Mouse (Mus musculus): ENCODE measurements around the gene D17Wsu92e. TPM values are rescaled to one million over a fixed set of nuclear protein-coding genes. Genes with fewer than 3 reads are reported as not detected.

The D17Wsu92e gene
- total RNA-seq, 2 experiments from 2014 or later = 114 to 117 TPM

DNA sequence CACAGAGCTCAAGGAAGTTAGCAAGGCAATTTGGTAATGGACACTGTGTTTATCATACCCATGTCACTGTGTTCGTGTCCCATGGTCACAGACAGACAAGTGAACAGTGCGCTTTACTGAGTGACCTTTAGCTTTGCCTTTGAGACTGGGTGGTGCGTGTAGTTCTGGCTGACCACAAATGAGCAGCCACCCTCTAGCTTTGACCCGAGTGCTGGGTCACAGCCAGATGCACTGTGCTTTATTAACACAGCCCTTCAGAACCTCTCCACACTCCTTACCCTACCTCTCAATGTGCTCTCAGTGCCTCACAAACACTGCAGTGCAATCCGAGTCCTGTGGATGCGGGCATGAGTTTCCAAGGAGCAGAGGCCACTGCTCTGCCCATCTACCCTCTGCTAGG, 27.3 kb downstream of the D17Wsu92e start:
- peak; percentile 24 to 39 for DNase-seq
- intact Hi-C loops (cut with DNase I) = no loop called here

DNA sequence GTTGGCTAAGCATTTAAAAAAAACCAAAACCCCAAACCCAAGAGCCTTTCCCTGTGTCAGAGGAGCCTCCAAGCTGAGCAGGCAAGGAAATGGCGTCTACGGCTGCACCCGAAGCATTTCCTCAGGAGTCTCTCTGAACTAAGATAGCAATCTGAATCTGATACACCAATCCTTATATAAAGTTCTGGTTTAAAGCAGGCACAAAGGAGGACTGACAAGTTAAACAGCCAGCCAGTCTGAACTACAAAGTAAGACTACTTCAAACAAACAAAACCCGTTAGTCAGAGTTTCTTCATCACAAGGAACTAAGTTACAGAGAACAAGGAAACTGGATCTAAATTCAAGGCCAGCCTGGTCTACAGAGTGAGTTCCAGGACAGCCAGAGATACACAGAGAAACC, 27.9 kb downstream of the D17Wsu92e start:
- intact Hi-C loops (cut with DNase I) = no loop called here
- no peak for DNase-seq

DNA sequence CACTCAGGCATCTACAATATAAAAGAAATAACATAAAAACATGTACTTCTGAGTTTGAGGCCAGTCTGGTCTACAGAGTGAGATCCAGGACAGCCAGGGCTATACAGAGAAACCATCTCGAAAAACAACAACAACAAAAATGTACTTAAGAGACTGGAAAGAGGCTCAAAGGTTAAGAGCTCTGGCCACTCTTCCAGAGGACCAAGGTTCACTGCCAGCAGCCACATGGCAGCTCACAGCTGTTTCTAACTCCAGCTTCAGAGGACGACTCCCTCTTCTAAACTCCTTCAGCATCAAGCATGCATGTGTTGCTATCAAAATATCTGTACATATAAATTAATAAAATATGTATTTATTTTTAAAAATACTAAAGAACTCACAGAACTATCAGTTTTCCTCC, 28.9 kb downstream of the D17Wsu92e start:
- intact Hi-C loops (cut with DNase I) = no loop called here

DNA sequence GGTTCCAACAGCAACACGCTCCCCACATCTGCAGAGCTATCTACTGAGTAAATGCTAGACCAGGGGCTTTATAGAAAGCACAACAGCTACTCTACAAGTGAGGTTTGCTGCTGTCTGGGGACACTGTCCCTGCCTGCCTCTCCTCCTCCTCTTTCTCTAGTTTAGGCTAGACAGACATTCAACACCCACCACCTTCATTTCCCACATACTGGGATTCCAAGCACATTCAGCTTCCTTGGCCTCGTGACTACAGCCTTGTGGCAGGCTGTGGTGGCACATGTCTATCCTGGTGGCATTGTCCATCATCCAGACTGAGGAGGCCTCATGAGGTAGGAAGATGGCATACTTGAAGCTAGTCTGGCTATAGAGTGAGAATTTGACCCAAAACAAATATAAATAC, 29.5 kb downstream of the D17Wsu92e start:
- DNase-seq = no peak
- intact Hi-C loops (cut with DNase I) = no loop called here

More for the DNA sequence above, 28.9 kb downstream of the D17Wsu92e start:
- no peak for DNase-seq

DNA sequence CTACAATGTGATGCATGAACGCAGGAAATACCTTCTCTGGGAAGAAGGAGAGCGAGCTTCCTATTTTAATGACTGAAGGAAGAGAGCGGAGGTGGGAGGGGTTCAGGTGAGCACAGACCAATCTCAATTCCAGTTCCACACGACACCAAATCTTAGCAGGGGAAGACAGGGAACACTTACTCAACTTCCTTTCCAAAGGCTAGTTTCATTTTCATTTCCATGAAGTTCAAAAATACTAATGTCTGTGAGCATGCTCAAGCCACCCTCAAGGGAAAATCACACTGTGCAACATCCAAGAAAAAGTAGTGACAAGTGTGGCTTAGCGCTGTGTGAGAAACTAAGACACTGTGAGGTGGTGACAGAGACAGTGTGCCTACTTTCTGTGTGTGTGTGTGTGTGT, 30.4 kb downstream of the D17Wsu92e start:
- intact Hi-C loops (cut with DNase I) = no loop called here
- no peak for DNase-seq

DNA sequence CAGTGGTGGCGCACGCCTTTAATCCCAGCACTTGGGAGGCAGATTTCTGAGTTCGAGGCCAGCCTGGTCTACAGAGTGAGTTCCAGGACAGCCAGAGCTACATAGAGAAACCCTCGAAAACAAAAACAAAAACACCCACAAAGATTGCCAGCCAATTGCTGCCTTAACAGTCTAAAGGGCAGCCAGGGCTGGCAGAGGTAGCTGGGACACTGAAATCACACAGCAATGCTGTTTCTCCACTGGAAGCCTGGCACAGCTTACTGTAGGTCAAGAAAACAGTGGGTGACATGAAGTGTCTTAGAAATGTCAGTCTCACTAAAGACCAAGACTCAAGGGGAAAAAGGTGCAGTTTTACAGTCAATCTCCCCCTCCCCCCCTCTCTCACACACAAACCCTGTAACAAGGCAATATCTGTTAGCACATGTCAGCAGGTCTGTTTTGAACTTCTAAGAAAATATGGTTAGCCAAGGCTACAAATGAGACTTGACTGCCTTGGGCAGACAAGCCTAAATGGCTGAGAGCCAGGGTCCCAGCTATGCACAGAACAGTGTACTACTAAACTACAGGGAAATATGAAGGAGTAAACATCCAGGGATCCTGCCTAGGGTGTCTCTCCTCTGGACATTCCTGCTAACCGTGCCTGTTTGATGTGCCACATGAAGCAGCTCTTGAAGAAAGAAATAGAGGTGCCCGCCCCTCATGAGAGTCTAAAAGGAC, 31.8 kb downstream of the D17Wsu92e start:
- intact Hi-C loops (cut with DNase I) = no loop called here
- no peak for DNase-seq

DNA sequence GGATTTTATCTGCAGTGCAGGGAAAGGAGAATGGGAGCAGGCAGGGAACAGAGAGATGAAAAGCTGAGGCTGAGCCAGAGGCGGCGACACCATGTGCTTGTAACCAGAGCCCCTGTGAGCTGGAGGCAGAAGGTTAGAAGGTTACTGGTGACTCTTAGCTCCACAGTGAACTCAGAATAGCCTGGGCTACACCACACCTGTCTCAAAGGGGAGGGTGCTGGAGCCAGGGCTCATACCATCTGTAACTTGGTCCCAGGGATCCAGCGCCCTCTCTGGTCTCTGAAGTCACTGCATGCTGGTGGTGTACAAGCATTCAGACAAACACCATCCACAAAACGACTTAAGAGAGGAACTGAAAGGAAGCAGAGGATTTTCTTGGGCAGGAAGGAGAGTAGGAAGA, 36.9 kb downstream of the D17Wsu92e start:
- intact Hi-C loops (cut with DNase I) = no loop called here
- DNase-seq = no peak

DNA sequence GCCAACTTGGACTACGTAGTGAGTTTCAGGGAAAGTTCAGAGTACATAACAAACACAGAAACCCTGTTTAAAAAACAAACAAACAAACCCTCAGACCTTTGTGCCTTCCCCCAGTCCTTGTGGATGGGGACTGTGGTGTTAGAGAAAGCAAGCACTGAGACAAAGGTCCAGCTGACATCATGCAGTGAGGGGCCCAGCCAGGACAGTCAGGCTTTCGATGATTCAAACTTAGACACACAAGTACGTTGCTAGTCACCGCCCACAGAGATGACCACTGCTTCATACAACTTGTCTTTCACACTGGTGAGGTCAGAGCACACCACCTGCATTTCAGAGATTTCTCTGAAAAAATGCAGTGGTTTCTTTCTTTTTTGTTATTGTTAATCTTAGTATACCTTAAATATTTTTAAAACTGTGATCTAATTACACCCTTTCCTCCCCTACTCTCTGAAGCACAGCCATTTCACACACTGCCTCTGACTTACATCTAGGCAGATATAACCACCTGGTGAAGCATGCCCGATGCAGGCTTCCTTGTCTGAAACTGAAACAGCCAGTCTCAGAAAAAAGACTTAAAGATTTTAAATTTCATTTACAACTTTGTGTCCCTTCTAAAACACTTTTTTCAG, 39.3 kb downstream of the D17Wsu92e start:
- intact Hi-C loops (cut with DNase I) = no loop called here
- DNase-seq = no peak

DNA sequence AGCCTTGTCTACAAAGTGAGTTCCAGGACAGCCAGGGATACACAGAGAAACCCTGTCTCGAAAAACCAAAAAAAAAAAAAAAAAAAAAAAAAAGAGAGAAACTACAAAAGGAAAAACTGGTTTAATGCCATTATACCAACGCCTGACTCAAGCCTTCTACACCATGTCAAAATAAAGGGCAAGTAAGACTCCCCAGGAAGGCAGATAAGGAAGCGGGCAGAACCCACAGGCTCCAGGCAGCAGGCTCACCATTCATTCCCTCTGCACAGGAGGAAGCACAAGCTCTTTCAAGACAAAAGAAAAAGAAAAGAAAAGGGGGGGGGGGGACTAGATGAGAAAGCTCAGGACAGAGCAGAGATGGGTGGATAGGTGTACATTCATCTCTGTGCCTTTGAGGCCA, 40.7 kb downstream of the D17Wsu92e start:
- intact Hi-C loops (cut with DNase I) = no loop called here
- no peak for DNase-seq

DNA sequence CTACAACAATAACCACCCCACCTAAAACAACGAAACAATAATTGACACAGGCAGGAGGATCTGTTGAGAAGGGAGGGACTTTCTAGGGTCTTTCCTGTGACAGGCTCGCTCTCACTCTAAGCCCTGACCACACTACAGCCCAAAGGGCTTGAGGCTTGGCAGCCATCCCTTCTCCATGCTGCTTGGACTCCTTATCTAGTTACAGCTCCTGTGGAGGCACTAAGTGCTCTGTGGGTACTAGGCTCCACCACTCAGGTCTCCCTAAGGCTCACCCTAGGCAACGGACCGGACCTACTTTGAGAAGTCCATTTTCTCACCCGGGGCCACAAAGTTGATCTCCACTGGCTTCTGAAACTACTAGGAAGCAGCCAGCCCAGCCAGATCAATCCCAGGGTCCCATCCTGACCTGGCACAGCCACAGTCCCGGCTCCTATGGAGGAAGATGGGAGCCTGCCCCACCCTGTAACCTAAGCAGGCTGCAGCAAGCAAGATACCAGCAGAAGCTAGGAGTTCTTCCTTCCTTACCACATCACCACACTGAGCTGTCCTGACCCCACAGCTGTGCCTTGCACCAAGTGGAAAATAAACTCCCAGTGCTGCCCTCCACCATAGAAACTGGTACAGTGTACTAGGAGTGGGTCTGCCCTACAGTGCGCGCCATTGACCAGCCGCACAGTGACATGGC, 41.6 kb downstream of the D17Wsu92e start:
- intact Hi-C loops (cut with DNase I) = no loop called here

DNA sequence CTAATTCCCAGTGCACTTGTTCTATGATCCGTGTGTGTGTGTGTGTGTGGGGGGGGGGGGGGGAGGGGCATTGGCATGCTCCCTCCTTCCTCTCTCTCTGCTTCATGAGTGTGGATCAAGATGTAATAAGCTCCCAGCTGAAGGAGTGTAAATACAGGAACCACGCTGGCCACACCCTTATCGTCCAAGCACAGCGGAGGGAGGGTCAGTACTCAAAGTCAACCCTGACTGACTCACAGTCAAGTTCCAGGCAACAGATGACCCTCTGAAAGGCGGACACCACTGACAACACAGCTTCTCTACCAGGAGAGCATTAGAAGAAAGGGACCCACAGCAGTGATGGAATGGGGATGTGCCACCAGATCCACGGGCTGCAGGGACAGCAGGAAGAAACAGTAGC, 42.6 kb downstream of the D17Wsu92e start:
- no peak for DNase-seq
- intact Hi-C loops (cut with DNase I) = no loop called here

More for the DNA sequence above, 41.6 kb downstream of the D17Wsu92e start:
- DNase-seq = no peak

DNA sequence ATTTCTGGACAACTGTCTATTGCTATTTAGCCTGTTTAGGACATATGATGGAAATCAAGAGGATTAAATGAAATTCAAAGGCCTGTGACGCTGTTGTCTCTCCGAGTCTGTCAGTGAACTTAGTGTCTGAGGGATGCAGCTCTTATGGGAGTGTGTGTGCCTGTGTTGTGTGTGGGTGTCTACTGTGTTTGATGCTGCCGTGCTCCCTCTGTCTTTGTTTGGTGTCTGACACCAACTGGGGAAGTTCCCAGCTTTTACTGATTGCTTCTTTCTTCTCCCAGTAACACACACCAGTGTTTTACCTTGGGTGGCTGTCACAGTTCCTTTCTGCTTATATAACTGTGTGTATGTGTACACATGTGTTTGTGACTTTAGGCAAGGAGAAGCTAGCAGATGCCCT, 46.2 kb downstream of the D17Wsu92e start:
- no peak for DNase-seq
- intact Hi-C loops (cut with DNase I) = no loop called here

DNA sequence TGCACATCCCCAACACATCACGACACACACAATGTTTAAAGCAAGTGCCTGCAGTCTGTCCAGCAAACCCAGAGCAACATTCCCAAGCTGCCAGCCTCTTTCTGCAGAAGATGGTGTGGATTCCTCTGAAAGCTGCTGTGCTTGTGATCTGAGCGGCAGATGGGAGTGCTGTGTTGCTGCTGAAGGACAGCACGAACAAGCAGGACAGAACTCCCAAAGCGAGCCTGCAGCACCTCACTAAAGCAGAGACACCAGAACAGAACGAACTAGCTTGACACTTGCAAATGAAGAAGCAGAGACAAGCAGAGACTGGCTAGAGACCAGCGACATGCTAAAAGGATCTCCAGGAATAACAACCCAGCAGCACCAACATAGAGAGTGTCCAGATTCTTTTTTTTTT, 48.8 kb downstream of the D17Wsu92e start:
- DNase-seq = no peak
- intact Hi-C loops (cut with DNase I) = no loop called here

DNA sequence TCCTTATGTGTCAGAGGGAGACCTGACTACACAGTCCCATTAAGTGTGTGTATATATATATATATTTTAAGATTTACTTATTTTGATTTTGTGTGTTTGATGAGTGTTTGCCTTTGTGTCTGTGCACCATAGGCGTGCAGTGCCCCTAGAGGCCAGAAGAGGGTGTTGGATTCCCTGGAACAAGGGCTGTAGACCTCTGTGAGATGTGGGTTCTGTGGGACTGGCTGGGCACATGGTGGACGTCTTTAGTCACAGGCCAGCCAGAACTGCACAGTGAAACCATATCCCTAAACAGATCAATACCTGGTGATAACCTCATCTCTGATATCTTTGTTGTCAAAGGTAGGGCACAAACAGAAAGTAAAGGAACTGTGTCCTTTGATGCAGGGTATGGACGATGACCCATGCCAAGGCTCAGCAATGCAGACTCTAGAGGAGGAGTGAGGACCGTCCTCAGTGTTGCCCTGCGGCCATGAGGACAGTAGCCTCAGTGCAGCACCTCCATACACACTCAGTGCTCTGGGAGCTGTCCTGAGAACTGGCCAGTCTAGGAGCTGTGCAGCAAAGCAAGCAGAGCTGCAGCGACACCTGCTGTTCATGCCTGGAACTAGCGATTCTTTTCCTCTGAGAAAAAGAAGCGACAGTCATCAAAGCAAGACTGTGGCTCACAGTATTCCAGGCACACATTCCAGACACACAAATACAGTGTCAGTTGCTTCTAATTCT, 51.5 kb downstream of the D17Wsu92e start:
- intact Hi-C loops (cut with DNase I) = loop anchor here (10.0 kb wide), 1 partner anchor 204 kb away; the partner anchor contains the start of gene AI413582
- DNase-seq = peak; percentile 61 to 79

DNA sequence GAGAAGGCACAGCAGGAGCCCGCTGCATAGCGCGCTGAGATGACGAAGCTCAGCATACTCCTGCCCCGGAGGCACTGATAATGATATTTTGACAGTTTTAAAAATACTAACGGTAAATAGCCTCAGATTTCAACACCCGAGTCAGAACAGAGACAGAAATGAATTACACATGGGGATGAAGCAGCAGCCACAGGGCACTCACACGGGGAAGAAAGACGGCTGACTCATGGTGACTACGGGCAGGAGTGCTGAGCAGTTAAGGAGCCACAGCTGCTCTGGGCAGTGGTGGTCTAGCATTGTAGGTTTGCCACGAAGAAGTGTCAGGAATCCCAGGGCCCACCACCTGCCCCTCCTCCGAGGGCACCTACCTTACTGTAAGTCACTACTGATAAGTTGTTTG, 52.9 kb downstream of the D17Wsu92e start:
- intact Hi-C loops (cut with DNase I) = loop anchor here (10.0 kb wide), 1 partner anchor 203 kb away; the partner anchor contains the start of gene AI413582
- DNase-seq = no peak

DNA sequence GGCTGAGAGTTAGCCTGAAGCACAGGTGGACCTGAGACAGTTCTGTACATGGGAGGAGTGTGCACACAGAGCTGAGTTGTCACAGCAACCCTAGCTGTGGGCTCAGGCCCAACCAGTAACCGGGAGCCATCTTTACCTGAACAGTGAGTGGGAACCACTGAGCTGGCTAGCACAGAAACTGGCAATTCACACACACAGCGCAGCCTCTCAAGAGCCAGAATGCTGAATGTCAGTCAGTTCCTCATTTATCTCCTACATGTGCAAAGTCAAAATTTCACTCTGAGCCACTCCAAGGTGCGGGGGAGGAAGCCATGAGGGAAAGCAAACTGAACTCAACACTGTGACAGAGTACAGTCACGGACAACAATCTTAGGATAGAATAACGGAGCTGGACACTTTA, 53.3 kb downstream of the D17Wsu92e start:
- DNase-seq = no peak
- intact Hi-C loops (cut with DNase I) = loop anchor here (10.0 kb wide), 1 partner anchor 202 kb away; the partner anchor contains the start of gene AI413582

DNA sequence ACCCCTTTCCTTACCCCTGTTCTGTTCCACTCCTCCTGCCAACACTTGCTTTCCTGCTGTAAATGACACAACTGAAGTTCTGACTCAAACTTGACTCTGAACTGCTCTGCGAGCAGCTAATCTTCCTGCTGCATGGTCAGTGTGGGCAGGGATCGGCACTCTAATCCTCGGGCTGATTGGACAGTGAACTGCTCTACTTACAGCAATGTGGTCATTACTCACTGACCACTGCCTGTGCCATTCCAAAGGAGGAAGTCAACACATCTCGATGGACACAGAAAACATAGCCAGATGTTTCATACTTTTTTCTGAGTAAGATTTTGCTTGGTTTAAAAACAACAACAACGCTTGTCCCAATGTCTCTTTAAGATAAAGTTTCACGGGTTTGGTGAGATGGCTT, 55.4 kb downstream of the D17Wsu92e start:
- intact Hi-C loops (cut with DNase I) = loop anchor here (10.0 kb wide), 1 partner anchor 200 kb away; the partner anchor contains the start of gene AI413582
- DNase-seq = no peak

DNA sequence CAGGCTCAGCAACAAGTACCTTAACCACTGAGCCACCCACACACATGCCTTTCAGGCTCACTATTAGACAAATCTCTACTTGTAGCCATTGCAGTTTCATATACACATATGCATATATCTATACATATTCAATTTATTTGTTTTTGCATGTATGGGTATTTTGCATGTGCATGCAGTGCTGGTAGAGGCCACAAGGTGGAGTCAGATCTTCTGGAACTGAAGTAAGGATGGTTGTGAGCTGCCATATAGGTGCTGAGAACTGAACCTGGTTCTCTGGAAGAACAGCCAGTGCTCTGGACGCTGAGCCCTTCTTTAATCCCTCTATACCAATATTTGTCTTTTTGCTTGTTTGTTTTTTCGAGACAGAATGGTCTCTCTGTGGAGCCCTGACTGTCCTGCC, 56.0 kb downstream of the D17Wsu92e start:
- intact Hi-C loops (cut with DNase I) = loop anchor here (5.0 to 10.0 kb wide), 3 partner anchors 112 to 232 kb away; partner anchors contain the start of gene AI413582
- DNase-seq = no peak

DNA sequence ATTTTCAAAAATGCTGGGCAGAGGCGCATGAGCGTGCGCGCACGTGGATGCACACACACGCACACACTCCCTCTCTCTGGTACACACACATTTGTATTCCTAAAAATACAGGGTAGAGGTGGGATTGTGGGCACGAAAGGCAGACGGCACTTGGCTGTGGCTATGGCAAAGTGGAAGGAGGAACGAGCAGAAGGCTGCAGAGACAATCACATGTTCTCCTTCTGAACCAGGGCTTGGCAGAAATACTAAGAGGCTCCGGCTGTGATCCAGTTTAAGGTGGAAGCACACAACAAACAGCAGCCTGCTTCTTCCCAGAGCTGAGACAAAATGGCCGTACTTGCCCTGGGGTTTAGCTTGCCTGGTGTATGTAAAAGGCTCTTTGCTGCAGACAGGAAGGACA, 57.6 kb downstream of the D17Wsu92e start:
- intact Hi-C loops (cut with DNase I) = loop anchor here (5.0 to 10.0 kb wide), 3 partner anchors 111 to 231 kb away; partner anchors contain the start of gene AI413582
- DNase-seq = no peak

DNA sequence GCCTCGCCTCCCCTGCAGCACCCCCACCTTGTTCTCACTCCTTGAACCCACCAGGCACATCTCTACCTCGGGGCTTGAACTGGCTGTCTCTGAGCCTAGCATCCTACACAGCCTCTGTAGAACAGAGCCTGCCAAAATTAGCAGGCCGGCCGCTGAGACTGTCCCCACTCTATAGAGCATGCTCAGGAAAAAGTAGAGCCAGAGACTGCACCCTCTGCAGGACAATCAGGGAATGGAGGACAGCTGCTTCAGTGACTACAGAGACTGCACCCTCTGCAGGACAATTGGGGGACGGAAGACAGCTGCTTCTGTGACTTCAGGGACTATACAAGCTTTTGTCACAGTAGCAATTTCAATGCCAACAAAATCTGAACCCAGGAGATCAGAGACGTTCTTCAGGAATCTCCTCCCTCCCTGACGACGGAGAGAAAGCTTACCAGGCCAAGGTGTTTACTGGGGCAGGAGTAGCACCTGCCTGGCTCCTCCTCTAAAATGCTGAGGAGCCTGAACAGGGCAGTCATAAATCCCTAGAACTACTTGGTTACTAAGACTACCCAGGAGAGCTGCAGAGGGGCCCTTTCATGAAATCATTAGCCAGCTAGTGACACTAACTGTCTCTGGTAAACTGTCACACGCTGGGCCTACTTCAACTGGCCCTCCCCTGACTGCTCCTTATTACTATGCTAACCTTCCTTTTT, 58.7 kb downstream of the D17Wsu92e start:
- peak; percentile 73 to 85 for DNase-seq
- intact Hi-C loops (cut with DNase I) = loop anchor here (5.0 to 10.0 kb wide), 3 partner anchors 109 to 229 kb away; partner anchors contain the start of gene AI413582

Data from heart, postnatal 14 days (tissue).